Mouse (Mus musculus) ES-Bruce4 (cell line): Measurements from ENCODE around the gene Endog.

ENCODE experiments used
- CTCF ChIP-seq: IDR thresholded peaks from one replicate; pipeline ENCODE4 v1.8.1; 2011; ENCODE audit warnings: low read depth, low read length
- EP300 ChIP-seq: IDR thresholded peaks from 2 replicates; pipeline ENCODE4 v1.6.1; 2011; ENCODE audit warnings: low read depth, low read length; ENCODE audit not compliant: insufficient read depth
- POLR2A ChIP-seq: IDR thresholded peaks from one replicate; pipeline ENCODE4 v1.8.1; 2011; ENCODE audit warnings: low read length; ENCODE audit not compliant: insufficient read depth

GRCm38 (mm10) chr2:30205255-30205628, 33.9 kb downstream of the Endog start:
- TF ChIP-seq CTCF (no peak), POLR2A (no peak), EP300 (no peak)
